Mouse (Mus musculus): ENCODE measurements around the gene Ccer1. TPM values are rescaled to one million over a fixed set of nuclear protein-coding genes. Genes with fewer than 3 reads are reported as not detected.

Ccer1 gene
- polyA plus RNA-seq, 1 experiment from 2014 or later = not detected

- Histone ChIP-seq H3K9me3 (ENCODE audit: control insufficient read depth, low read length) (0 out of 2 replicates have a peak, but pooled peaks cover 4% of the 10 kb centered on the region), H3K27me3 (replicated peaks; ENCODE audit: control insufficient read depth, insufficient read depth, low read length) (no peaks in the 10 kb centered on the region), H3K4me3 (ENCODE audit: low read length) (no peak overlapping the region), H3K4me1 (ENCODE audit: control insufficient read depth, insufficient read depth, low read length) (no peaks in the 10 kb centered on the region), H3K4me2 (ENCODE audit: low read depth, low read length) (no peak overlapping the region), H3K9ac (ENCODE audit: low read depth, low read length) (no peak overlapping the region), H3K27ac (ENCODE audit: low read length) (no peak overlapping the region), H3K36me3 (ENCODE audit: control insufficient read depth, insufficient read depth, low read length) (no peaks in the 10 kb centered on the region)
- ATAC-seq = no peak
- 92% methylated on average over 37 of the region's 37 CpGs for WGBS
Measured at GRCm38 (mm10) chr10:97693398-97694135, 708 bp downstream of the Ccer1 start.

- Histone ChIP-seq H3K27me3 (replicated peaks; ENCODE audit: control insufficient read depth, insufficient read depth, low read length) (no peaks in the 10 kb centered on the region), H3K4me3 (ENCODE audit: low read length) (no peak overlapping the region), H3K4me2 (ENCODE audit: low read depth, low read length) (no peak overlapping the region), H3K9me3 (ENCODE audit: control insufficient read depth, low read length) (no peaks in the 10 kb centered on the region), H3K9ac (ENCODE audit: low read depth, low read length) (no peak overlapping the region), H3K27ac (ENCODE audit: low read length) (no peak overlapping the region), H3K36me3 (ENCODE audit: control insufficient read depth, insufficient read depth, low read length) (no peaks in the 10 kb centered on the region), H3K4me1 (ENCODE audit: control insufficient read depth, insufficient read depth, low read length) (no peaks in the 10 kb centered on the region)
- no peak for ATAC-seq
Measured at GRCm38 (mm10) chr10:97702321-97702720, 9.5 kb downstream of the Ccer1 start.

- ATAC-seq = no peak
- Histone ChIP-seq H3K27ac (ENCODE audit: low read length) (no peak overlapping the region), H3K36me3 (ENCODE audit: control insufficient read depth, insufficient read depth, low read length) (no peaks in the 10 kb centered on the region), H3K9me3 (ENCODE audit: control insufficient read depth, low read length) (no peaks in the 10 kb centered on the region), H3K27me3 (replicated peaks; ENCODE audit: control insufficient read depth, insufficient read depth, low read length) (no peaks in the 10 kb centered on the region), H3K9ac (ENCODE audit: low read depth, low read length) (no peak overlapping the region), H3K4me3 (ENCODE audit: low read length) (no peak overlapping the region), H3K4me2 (ENCODE audit: low read depth, low read length) (no peak overlapping the region), H3K4me1 (ENCODE audit: control insufficient read depth, insufficient read depth, low read length) (no peaks in the 10 kb centered on the region)
- 46% methylated on average over 1 of the region's 1 CpGs for WGBS
Measured at GRCm38 (mm10) chr10:97704562-97704961, 11.7 kb downstream of the Ccer1 start.

GRCm38 (mm10) chr10:97712687-97713086 is 19.8 kb downstream of the Ccer1 start:
- no peak overlapping the region for H3K9ac ChIP-seq (ENCODE audit: low read depth, low read length)
- H3K36me3 ChIP-seq (ENCODE audit: control insufficient read depth, insufficient read depth, low read length) = no peaks in the 10 kb centered on the region
- H3K9me3 ChIP-seq (ENCODE audit: control insufficient read depth, low read length) = no peaks in the 10 kb centered on the region
- no peaks in the 10 kb centered on the region for H3K27me3 ChIP-seq (replicated peaks; ENCODE audit: control insufficient read depth, insufficient read depth, low read length)
- 5% methylated on average over 5 of the region's 5 CpGs for WGBS
- no peak overlapping the region for H3K4me3 ChIP-seq (ENCODE audit: low read length)
- H3K27ac ChIP-seq (ENCODE audit: low read length) = no peak overlapping the region
- no peak overlapping the region for H3K4me2 ChIP-seq (ENCODE audit: low read depth, low read length)
- no peaks in the 10 kb centered on the region for H3K4me1 ChIP-seq (ENCODE audit: control insufficient read depth, insufficient read depth, low read length)
- no peak for ATAC-seq

GRCm38 (mm10) chr10:97714584-97714983 is 21.7 kb downstream of the Ccer1 start:
- H3K27ac ChIP-seq (ENCODE audit: low read length) = no peak overlapping the region
- H3K27me3 ChIP-seq (replicated peaks; ENCODE audit: control insufficient read depth, insufficient read depth, low read length) = no peaks in the 10 kb centered on the region
- H3K4me2 ChIP-seq (ENCODE audit: low read depth, low read length) = no peak overlapping the region
- H3K9me3 ChIP-seq (ENCODE audit: control insufficient read depth, low read length) = no peaks in the 10 kb centered on the region
- no peaks in the 10 kb centered on the region for H3K36me3 ChIP-seq (ENCODE audit: control insufficient read depth, insufficient read depth, low read length)
- H3K4me3 ChIP-seq (ENCODE audit: low read length) = no peak overlapping the region
- 77% methylated on average over 4 of the region's 4 CpGs for WGBS
- H3K9ac ChIP-seq (ENCODE audit: low read depth, low read length) = no peak overlapping the region
- H3K4me1 ChIP-seq (ENCODE audit: control insufficient read depth, insufficient read depth, low read length) = no peaks in the 10 kb centered on the region
- ATAC-seq = no peak

GRCm38 (mm10) chr10:97715289-97715906 is 22.5 kb downstream of the Ccer1 start:
- peak; percentile 76 for ATAC-seq
- Histone ChIP-seq H3K4me2 (ENCODE audit: low read depth, low read length) (no peak overlapping the region), H3K27ac (ENCODE audit: low read length) (no peak overlapping the region), H3K4me1 (ENCODE audit: control insufficient read depth, insufficient read depth, low read length) (no peaks in the 10 kb centered on the region), H3K9ac (ENCODE audit: low read depth, low read length) (no peak overlapping the region), H3K9me3 (ENCODE audit: control insufficient read depth, low read length) (no peaks in the 10 kb centered on the region), H3K27me3 (replicated peaks; ENCODE audit: control insufficient read depth, insufficient read depth, low read length) (no peaks in the 10 kb centered on the region), H3K4me3 (ENCODE audit: low read length) (no peak overlapping the region), H3K36me3 (ENCODE audit: control insufficient read depth, insufficient read depth, low read length) (no peaks in the 10 kb centered on the region)
- WGBS = 65% methylated on average over 3 of the region's 3 CpGs

GRCm38 (mm10) chr10:97717233-97717632 is 24.4 kb downstream of the Ccer1 start:
- no peak for ATAC-seq
- H3K9ac ChIP-seq (ENCODE audit: low read depth, low read length) = no peak overlapping the region
- no peak overlapping the region for H3K4me3 ChIP-seq (ENCODE audit: low read length)
- H3K9me3 ChIP-seq (ENCODE audit: control insufficient read depth, low read length) = no peaks in the 10 kb centered on the region
- no peak overlapping the region for H3K4me2 ChIP-seq (ENCODE audit: low read depth, low read length)
- no peaks in the 10 kb centered on the region for H3K36me3 ChIP-seq (ENCODE audit: control insufficient read depth, insufficient read depth, low read length)
- no peaks in the 10 kb centered on the region for H3K27me3 ChIP-seq (replicated peaks; ENCODE audit: control insufficient read depth, insufficient read depth, low read length)
- no peaks in the 10 kb centered on the region for H3K4me1 ChIP-seq (ENCODE audit: control insufficient read depth, insufficient read depth, low read length)
- H3K27ac ChIP-seq (ENCODE audit: low read length) = no peak overlapping the region
- 82% methylated on average over 1 of the region's 1 CpGs for WGBS

GRCm38 (mm10) chr10:97718021-97718420 is 25.2 kb downstream of the Ccer1 start:
- Histone ChIP-seq H3K4me3 (ENCODE audit: low read length) (no peak overlapping the region), H3K27ac (ENCODE audit: low read length) (no peak overlapping the region), H3K4me1 (ENCODE audit: control insufficient read depth, insufficient read depth, low read length) (no peaks in the 10 kb centered on the region), H3K9me3 (ENCODE audit: control insufficient read depth, low read length) (no peaks in the 10 kb centered on the region), H3K36me3 (ENCODE audit: control insufficient read depth, insufficient read depth, low read length) (no peaks in the 10 kb centered on the region), H3K27me3 (replicated peaks; ENCODE audit: control insufficient read depth, insufficient read depth, low read length) (no peaks in the 10 kb centered on the region), H3K4me2 (ENCODE audit: low read depth, low read length) (no peak overlapping the region), H3K9ac (ENCODE audit: low read depth, low read length) (no peak overlapping the region)
- no peak for ATAC-seq
- 76% methylated on average over 2 of the region's 2 CpGs for WGBS

GRCm38 (mm10) chr10:97720625-97721024 is 27.8 kb downstream of the Ccer1 start:
- H3K27ac ChIP-seq (ENCODE audit: low read length) = no peak overlapping the region
- H3K36me3 ChIP-seq (ENCODE audit: control insufficient read depth, insufficient read depth, low read length) = no peaks in the 10 kb centered on the region
- H3K9me3 ChIP-seq (ENCODE audit: control insufficient read depth, low read length) = no peaks in the 10 kb centered on the region
- H3K4me2 ChIP-seq (ENCODE audit: low read depth, low read length) = no peak overlapping the region
- no peak overlapping the region for H3K4me3 ChIP-seq (ENCODE audit: low read length)
- 64% methylated on average over 1 of the region's 1 CpGs for WGBS
- ATAC-seq = no peak
- H3K27me3 ChIP-seq (replicated peaks; ENCODE audit: control insufficient read depth, insufficient read depth, low read length) = no peaks in the 10 kb centered on the region
- H3K9ac ChIP-seq (ENCODE audit: low read depth, low read length) = no peak overlapping the region
- H3K4me1 ChIP-seq (ENCODE audit: control insufficient read depth, insufficient read depth, low read length) = no peaks in the 10 kb centered on the region
